Mouse (Mus musculus): ENCODE results near the gene Gm10721. TPM values are rescaled to one million over a fixed set of nuclear protein-coding genes. Genes with fewer than 3 reads are reported as not detected.
"Not testable (repeated sequence)": the region's sequence is repeated elsewhere in the genome, so short reads cannot be mapped to it uniquely, and the experiment has no call there.

Gm10721 gene
- polyA plus RNA-seq, 1 experiment from 2014 or later = not detected

GRCm38 (mm10) chr9:3023985-3024648 is 11.2 kb downstream of the Gm10721 start:
- WGBS = 65% methylated on average over 14 of the region's 16 CpGs
- not testable (repeated sequence) for H3K9me3 ChIP-seq (replicated peaks; ENCODE audit: control insufficient read depth, low read length); H3K27me3 ChIP-seq (ENCODE audit: control insufficient read depth, insufficient read depth, low read length); ATAC-seq (ENCODE audit: insufficient read depth, low FRiP score); H3K4me3 ChIP-seq (replicated peaks; ENCODE audit: low read length); H3K4me1 ChIP-seq (ENCODE audit: control insufficient read depth, insufficient read depth, low read length); H3K36me3 ChIP-seq (ENCODE audit: control insufficient read depth, insufficient read depth, low read length); H3K4me2 ChIP-seq (ENCODE audit: low read depth, low read length); H3K9ac ChIP-seq (ENCODE audit: low read length); H3K27ac ChIP-seq (ENCODE audit: low read length)

- H3K9me3 ChIP-seq (replicated peaks; ENCODE audit: control insufficient read depth, low read length); H3K27me3 ChIP-seq (ENCODE audit: control insufficient read depth, insufficient read depth, low read length); H3K9ac ChIP-seq (ENCODE audit: low read length); H3K27ac ChIP-seq (ENCODE audit: low read length); H3K4me3 ChIP-seq (replicated peaks; ENCODE audit: low read length); ATAC-seq (ENCODE audit: insufficient read depth, low FRiP score); H3K36me3 ChIP-seq (ENCODE audit: control insufficient read depth, insufficient read depth, low read length); H3K4me1 ChIP-seq (ENCODE audit: control insufficient read depth, insufficient read depth, low read length); H3K4me2 ChIP-seq (ENCODE audit: low read depth, low read length): not testable (repeated sequence)
- 74% methylated on average over 12 of the region's 12 CpGs for WGBS
These were observed 12.1 kb downstream of the Gm10721 start, which contains the start of gene Gm10717 for GRCm38 (mm10) chr9:3024912-3025467. Gene Gm10717 (plus strand): TSS chr9:3025417.

- not testable (repeated sequence) for H3K27ac ChIP-seq (ENCODE audit: low read length); H3K4me2 ChIP-seq (ENCODE audit: low read depth, low read length); H3K4me3 ChIP-seq (replicated peaks; ENCODE audit: low read length); H3K27me3 ChIP-seq (ENCODE audit: control insufficient read depth, insufficient read depth, low read length); H3K9ac ChIP-seq (ENCODE audit: low read length); H3K4me1 ChIP-seq (ENCODE audit: control insufficient read depth, insufficient read depth, low read length); ATAC-seq (ENCODE audit: insufficient read depth, low FRiP score); H3K36me3 ChIP-seq (ENCODE audit: control insufficient read depth, insufficient read depth, low read length); H3K9me3 ChIP-seq (replicated peaks; ENCODE audit: control insufficient read depth, low read length)
- 61% methylated on average over 4 of the region's 6 CpGs for WGBS
These were observed 12.7 kb downstream of the Gm10721 start for GRCm38 (mm10) chr9:3025653-3026052.

- H3K36me3 ChIP-seq (ENCODE audit: control insufficient read depth, insufficient read depth, low read length); H3K4me1 ChIP-seq (ENCODE audit: control insufficient read depth, insufficient read depth, low read length); H3K27ac ChIP-seq (ENCODE audit: low read length); H3K9me3 ChIP-seq (replicated peaks; ENCODE audit: control insufficient read depth, low read length); H3K9ac ChIP-seq (ENCODE audit: low read length); H3K4me2 ChIP-seq (ENCODE audit: low read depth, low read length); H3K27me3 ChIP-seq (ENCODE audit: control insufficient read depth, insufficient read depth, low read length); ATAC-seq (ENCODE audit: insufficient read depth, low FRiP score); H3K4me3 ChIP-seq (replicated peaks; ENCODE audit: low read length): not testable (repeated sequence)
- WGBS = 73% methylated on average over 5 of the region's 5 CpGs
These were observed 13.2 kb downstream of the Gm10721 start for GRCm38 (mm10) chr9:3026136-3026535.

- not testable (repeated sequence) for H3K27me3 ChIP-seq (ENCODE audit: control insufficient read depth, insufficient read depth, low read length); H3K9me3 ChIP-seq (replicated peaks; ENCODE audit: control insufficient read depth, low read length); ATAC-seq (ENCODE audit: insufficient read depth, low FRiP score); H3K4me3 ChIP-seq (replicated peaks; ENCODE audit: low read length); H3K27ac ChIP-seq (ENCODE audit: low read length); H3K9ac ChIP-seq (ENCODE audit: low read length); H3K4me2 ChIP-seq (ENCODE audit: low read depth, low read length); H3K4me1 ChIP-seq (ENCODE audit: control insufficient read depth, insufficient read depth, low read length); H3K36me3 ChIP-seq (ENCODE audit: control insufficient read depth, insufficient read depth, low read length)
- 67% methylated on average over 9 of the region's 9 CpGs for WGBS
These were observed 13.8 kb downstream of the Gm10721 start for GRCm38 (mm10) chr9:3026741-3027140.

- not testable (repeated sequence) for H3K9ac ChIP-seq (ENCODE audit: low read length); H3K4me2 ChIP-seq (ENCODE audit: low read depth, low read length); H3K36me3 ChIP-seq (ENCODE audit: control insufficient read depth, insufficient read depth, low read length); H3K4me3 ChIP-seq (replicated peaks; ENCODE audit: low read length); H3K4me1 ChIP-seq (ENCODE audit: control insufficient read depth, insufficient read depth, low read length); H3K27me3 ChIP-seq (ENCODE audit: control insufficient read depth, insufficient read depth, low read length); H3K9me3 ChIP-seq (replicated peaks; ENCODE audit: control insufficient read depth, low read length); ATAC-seq (ENCODE audit: insufficient read depth, low FRiP score); H3K27ac ChIP-seq (ENCODE audit: low read length)
- WGBS = 75% methylated on average over 9 of the region's 9 CpGs
These were observed 14.3 kb downstream of the Gm10721 start for GRCm38 (mm10) chr9:3027200-3027599.

- H3K4me3 ChIP-seq (replicated peaks; ENCODE audit: low read length); H3K9me3 ChIP-seq (replicated peaks; ENCODE audit: control insufficient read depth, low read length); ATAC-seq (ENCODE audit: insufficient read depth, low FRiP score); H3K4me1 ChIP-seq (ENCODE audit: control insufficient read depth, insufficient read depth, low read length); H3K36me3 ChIP-seq (ENCODE audit: control insufficient read depth, insufficient read depth, low read length); H3K4me2 ChIP-seq (ENCODE audit: low read depth, low read length); H3K9ac ChIP-seq (ENCODE audit: low read length); H3K27me3 ChIP-seq (ENCODE audit: control insufficient read depth, insufficient read depth, low read length); H3K27ac ChIP-seq (ENCODE audit: low read length): not testable (repeated sequence)
- WGBS = 67% methylated on average over 12 of the region's 16 CpGs
These were observed 16.5 kb downstream of the Gm10721 start for GRCm38 (mm10) chr9:3029276-3030000.

GRCm38 (mm10) chr9:3030677-3031318 is 17.9 kb downstream of the Gm10721 start:
- ATAC-seq (ENCODE audit: insufficient read depth, low FRiP score); H3K4me3 ChIP-seq (replicated peaks; ENCODE audit: low read length); H3K27me3 ChIP-seq (ENCODE audit: control insufficient read depth, insufficient read depth, low read length); H3K27ac ChIP-seq (ENCODE audit: low read length); H3K4me1 ChIP-seq (ENCODE audit: control insufficient read depth, insufficient read depth, low read length); H3K9me3 ChIP-seq (replicated peaks; ENCODE audit: control insufficient read depth, low read length); H3K9ac ChIP-seq (ENCODE audit: low read length); H3K4me2 ChIP-seq (ENCODE audit: low read depth, low read length); H3K36me3 ChIP-seq (ENCODE audit: control insufficient read depth, insufficient read depth, low read length): not testable (repeated sequence)
- 66% methylated on average over 2 of the region's 10 CpGs for WGBS

- not testable (repeated sequence) for H3K4me3 ChIP-seq (replicated peaks; ENCODE audit: low read length); H3K4me1 ChIP-seq (ENCODE audit: control insufficient read depth, insufficient read depth, low read length); H3K4me2 ChIP-seq (ENCODE audit: low read depth, low read length); H3K27me3 ChIP-seq (ENCODE audit: control insufficient read depth, insufficient read depth, low read length); H3K9ac ChIP-seq (ENCODE audit: low read length); H3K27ac ChIP-seq (ENCODE audit: low read length); H3K36me3 ChIP-seq (ENCODE audit: control insufficient read depth, insufficient read depth, low read length); H3K9me3 ChIP-seq (replicated peaks; ENCODE audit: control insufficient read depth, low read length); ATAC-seq (ENCODE audit: insufficient read depth, low FRiP score)
- no CpG with 5 or more reads among the region's 8 CpGs for WGBS
These were observed 21.4 kb downstream of the Gm10721 start, which contains the start of gene Gm17535 for GRCm38 (mm10) chr9:3034299-3034698. Gene Gm17535 (plus strand): TSS chr9:3034599.
